Mouse (Mus musculus) cortical plate, adult 2 months (tissue): ENCODE measurements around the gene Hectd1.

Experiments used
- CTCF ChIP-seq: fragments of 200-500 bp; IDR thresholded peaks from 2 replicates; pipeline ENCODE4 v1.5.1; 2011; ENCODE audit warnings: mild to moderate bottlenecking, control low read depth, low read length; ENCODE audit not compliant: insufficient read depth; ENCODE audit errors: extremely low read depth
- POLR2A ChIP-seq: fragments of 200-500 bp; IDR thresholded peaks from 2 replicates; pipeline ENCODE4 v1.6.1; 2011; ENCODE audit warnings: mild to moderate bottlenecking, low read length, control low read depth; ENCODE audit not compliant: insufficient read depth; ENCODE audit errors: extremely low read depth

DNA sequence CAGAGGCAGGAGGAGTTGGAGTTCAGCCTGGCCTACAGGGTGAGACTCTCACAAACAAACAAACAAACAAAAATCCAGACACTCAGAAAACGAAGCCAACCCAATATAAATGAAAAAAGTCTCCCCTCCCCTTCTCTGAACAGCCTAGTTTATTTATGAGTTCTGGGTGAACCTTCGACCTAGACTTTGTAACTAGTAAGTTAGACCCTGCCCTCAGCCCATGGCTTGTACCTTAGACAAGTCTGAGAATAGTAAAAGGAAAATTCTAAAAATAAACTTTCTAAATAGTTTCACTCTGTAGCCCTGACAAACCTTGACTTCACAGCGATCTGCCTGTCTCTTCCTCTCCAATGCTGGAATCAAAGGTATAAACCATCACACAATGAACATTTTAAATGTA is 40.2 kb upstream of the Hectd1 start:
- no peak for TF ChIP-seq CTCF
- TF ChIP-seq POLR2A = no peak
